Mouse (Mus musculus) urinary bladder, postnatal 25 days (tissue): Measurements from ENCODE around the gene Smarcc2.

Experiments
- DNase-seq: peaks from one replicate; pipeline ENCODE4 v3.0.0; 2022; ENCODE audit warnings: low spot score

Smarcc2 gene

DNA sequence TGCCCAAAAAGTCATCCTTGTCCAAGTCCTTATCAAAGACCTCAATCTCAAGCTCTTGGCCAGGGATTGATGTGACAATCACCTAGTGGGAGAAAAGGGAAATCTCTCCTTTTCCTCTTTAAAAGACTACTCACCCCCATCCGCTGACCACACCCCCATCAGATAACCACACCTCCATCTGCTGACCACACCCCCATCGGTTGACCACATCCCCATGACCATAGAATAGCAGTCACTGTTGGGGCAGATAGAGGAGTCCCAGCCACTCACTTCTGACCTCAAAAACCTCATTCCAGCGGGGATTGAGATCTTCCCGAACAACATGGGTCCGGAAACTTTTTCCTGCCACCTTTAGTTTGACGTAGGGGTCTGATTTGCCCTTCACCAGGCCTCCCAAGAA, 57.6 kb downstream of the Smarcc2 start:
- DNase-seq, result no peak

DNA sequence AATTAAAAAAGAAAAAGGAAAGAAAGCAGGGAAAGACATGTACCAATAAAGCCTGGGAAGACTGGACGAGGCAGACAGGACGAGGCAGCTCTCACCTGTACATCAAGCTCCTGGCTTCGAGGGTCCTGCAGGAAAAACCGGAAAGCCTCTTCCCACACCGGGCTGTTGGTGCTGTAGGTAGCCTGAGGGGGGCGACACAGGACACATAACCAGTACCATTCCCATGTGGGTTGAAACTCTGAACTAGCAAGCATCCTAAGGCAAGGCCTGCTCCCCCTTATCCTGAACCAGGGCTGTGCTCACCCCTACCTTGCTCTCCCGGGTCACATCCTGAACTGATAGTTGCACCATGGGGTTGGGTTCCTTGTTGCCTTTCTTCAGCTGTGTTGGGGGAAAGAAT, 59.8 kb downstream of the Smarcc2 start:
- no peak for DNase-seq

DNA sequence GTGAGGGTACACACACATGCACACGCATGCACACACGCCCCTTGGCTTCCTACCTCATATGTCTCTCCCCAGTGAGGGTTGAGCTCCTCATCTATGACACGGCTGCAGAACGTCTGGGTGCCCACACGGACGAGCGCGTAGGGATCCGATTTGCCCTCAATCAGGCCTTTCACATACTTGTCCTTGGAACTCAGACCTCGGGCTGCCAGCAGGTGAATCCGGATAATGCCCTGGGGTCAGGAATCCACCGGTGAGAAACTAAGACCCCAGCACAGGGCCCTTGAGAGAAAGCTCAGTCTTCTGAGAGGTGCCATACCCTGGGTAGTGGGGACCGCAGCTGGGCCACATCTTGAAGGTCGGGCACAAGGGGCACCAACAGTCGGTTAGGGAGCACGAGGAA, 61.5 kb downstream of the Smarcc2 start:
- no peak for DNase-seq

DNA sequence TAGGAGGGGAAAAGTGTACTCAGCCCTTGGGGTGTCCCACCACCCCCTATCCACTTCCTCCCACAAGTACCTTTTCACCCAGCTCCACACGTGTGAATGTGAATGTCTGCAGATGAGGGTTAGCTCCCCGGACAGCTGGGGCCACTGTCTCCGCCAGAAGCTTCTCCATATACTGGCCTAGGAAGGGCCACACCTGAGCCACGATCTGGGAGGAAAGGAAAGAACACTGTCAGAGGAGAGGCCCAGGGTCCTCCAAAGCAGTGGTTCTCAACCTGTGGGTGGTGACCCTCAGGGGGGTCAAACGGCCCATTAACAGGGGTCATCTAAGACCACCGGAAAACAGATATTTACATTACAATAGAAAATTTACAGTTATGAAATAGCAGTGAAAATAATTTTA, 63.3 kb downstream of the Smarcc2 start:
- DNase-seq, result no peak

DNA sequence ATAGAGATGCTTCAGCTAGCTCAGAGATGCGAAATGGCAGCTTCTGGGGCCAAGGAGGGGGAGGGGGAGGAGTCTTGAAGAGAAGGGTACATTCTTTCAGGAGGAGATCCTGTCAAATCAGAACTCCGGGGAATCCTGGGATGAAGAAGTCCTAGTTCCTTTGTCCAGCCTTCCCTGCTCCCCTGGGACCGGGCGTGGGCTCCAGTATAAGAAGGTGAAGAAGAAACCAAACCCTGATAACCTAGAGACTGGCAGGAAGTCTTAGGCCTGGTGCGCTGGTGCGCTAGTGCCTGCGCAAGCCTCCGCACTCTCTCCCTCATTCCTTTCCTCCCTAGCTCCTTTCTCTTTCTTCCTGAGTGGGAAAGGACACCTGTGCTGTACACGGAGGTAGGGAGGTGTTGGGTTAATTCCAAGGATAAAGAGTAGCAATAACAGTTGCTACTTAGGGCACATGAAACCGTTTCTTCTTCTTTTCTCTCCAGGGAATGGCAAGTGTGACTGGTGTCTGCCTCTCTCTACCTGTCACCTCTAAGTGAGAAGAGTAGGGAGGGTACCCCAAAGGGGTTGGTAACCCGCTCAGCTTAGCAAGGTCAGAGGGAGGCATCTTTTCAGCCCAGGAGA, 65.2 kb downstream of the Smarcc2 start:
- no peak for DNase-seq

DNA sequence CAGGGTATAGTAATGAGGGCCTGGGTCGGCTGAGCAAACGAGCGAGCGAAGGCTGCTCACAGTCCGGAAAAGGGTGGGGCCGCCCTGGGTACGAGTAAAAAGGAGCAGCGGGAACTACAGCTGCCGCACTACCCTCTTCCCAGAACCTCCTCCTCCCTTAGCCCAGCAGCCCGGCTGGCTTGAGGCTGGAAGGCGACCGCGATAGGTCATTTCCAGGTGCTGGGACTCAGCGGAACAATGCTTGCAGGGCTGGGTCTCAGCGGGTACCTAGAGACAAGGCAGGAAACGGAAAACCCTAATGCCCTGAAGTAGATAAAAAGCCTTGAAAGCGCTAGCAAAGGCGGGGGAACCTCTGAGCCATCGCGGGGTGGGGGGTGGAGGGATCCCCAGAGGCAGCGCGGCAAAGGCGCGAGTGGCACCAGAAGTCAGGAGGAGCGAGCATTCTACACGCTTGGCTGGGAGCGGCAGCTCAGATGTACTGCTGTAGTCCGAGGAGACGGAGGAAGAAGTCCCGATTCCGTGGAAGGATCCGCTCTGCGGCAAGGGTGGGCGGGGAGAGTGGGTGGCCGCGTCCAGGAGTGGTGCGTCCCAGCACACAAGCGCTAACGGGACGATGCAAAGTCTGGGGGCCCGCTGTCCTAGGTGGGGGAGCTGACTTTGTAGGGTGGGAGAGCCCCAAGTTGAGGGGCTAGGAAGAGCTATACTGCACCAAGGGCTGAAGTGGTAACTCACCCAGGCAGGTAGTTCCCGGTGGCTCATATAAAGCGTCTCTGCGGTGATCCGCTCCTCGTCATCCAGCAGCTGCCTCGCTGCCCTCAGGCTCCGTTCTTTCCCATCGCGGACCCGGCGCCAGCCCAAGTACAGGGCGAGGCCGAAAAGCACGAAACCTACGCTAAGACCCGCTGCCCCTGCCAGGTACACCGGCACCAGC, 65.9 kb downstream of the Smarcc2 start:
- no peak for DNase-seq

DNA sequence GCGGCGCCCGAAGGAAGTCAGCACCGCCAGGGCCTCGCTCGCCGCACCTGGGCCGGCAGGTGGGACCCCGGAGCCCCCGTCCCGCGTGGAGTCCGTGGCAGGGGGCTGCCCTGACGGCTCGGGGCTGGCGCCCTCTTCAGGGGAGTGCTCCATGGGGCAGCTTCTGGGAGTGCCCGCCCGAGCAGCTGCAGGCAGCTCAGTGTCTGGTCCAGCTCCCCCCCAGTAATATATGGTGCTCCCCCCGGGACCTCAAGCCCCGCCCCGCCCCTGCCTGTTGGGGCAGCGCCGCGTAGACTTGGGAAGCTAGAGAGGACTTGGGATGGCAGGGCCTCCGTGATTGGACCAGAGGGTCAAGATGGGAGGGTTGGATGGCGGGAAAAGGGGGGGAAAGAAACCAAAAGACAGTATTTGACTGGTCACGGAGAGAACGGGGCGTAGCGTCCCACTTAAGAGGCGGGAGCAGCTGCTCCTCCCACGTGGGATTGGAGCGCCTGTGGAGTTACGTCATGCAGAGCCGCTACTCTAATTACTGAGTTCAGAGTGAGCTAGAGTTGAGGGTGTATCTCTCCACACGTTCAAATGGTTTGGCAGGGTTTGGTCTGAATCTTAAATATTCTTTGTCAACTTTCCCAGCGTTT, 66.7 kb downstream of the Smarcc2 start, which contains the start of gene Esyt1:
Esyt1 (minus strand) TSS at position 201 of the 638 bp plus-strand sequence.
- DNase-seq, result peak; percentile 79

DNA sequence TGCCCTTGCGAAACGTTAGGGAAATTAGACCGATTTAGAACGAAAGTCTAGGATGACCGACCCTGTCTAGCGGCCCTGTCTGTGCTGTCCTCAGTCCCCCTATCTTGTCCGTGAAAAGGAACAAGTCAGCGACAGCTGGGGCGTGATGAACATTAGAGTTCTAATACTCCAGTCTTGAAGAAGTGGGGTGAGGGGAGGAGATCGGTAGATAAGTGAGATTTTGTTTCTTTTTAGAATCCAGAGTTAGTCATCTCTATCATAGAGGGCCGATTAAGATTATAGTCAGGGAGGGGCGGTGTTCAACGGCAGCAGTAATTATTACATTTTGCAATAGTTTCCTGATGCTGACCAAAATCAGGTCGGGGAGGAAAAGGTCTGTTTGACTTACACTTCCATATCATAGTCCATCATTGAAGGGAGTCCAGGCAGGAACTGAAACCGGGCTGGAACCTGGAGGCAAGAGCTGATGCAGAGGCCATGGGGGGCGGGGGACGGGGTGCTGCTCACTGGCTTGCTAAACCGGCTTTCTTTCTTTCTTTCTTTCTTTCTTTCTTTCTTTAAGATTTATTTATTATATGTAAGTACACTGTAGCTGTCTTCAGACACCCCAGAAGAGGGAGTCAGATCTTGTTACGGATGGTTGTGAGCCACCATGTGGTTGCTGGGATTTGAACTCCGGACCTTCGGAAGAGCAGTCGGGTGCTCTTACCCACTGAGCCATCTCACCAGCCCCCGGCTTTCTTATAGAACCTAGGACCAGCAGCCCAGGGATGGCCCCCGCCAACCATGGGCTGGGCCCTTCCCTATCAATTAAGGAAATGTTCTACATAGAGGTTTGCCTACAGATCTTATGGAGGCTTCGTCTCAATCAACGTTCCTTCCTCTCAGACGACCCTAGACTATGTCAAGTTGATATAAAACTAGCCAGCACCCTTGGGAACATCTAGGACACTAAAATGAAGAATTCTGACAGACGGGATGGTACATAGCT, 67.6 kb downstream of the Smarcc2 start:
- no peak for DNase-seq

DNA sequence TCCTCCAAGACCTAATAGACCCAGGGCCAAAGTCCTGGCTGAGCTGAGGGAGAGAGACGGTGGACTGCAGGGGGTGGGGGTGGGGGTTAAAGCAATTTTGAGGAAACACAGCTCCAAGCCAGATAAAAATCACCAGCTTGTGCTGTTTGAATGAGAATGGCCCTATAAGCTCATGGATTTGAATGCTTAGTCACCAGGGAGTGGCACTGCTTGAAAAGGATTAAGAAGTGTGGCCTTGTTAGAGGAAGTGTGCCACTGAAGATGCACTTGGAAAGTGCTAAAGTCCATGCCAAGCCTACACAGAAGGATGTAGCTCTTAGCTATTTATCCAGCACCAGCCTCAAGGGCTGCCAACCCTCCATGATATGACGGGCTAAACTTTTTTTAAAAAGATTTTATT, 76.2 kb downstream of the Smarcc2 start:
- no peak for DNase-seq

DNA sequence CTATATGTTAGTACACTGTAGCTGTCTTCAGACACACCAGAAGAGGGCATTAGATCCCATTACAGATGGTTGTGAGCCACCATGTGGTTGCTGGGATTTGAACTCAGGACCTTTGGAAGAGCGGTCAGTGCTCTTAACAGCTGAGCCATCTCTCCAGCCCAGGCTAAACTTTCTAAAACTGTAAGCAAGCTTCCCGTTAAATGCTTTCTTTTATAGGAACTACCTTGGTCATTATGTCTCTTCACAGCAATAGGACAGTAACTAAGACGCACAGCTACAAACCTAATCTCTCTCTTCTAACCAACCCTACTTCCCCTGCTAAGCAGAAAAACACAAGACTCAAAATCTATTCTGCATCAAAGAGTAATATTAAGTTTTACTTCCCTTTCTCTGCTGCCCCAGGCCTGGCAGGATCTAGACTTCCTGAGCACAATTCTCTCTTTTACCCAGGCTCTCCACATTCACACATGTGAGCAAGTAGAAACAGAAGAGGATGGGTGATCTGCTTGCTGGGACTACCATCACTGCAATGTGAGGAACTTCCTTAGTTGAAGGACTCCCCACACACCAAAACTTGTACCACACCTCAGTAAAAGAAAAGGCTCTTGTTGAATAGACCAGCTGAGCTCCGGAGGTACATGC, 76.7 kb downstream of the Smarcc2 start:
- DNase-seq, result no peak

DNA sequence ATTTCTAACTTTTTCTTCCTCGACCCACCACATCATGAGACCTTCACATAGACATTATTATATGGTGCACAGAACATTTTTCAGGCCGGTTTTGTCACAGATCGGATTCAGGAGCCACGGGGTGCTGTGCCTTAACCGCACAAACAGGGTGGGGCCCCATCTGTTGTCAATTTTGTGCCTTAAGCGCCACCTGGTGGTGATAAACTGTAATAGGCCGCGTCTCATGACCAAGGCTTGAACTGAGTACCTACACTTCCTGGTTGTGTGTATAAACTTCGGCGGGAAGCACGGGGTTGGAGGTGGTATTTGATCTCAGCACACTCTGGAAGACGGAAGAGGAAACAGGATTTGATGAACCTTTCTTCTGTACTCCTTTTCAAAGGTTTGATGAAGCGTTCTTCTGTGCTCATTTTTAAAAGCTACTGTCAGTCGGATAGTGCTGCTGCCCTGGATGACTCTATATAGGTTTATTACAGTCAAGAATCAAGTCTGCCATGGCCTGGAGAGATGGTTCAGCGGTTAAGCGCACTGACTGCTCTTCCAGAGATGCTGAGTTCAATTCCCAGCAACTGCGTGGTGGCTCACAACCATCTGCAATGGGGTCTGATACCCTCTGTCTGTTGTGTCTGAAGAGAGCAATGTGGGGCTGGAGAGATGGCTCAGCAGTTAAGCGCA, 77.4 kb downstream of the Smarcc2 start:
- peak; percentile 83 for DNase-seq

DNA sequence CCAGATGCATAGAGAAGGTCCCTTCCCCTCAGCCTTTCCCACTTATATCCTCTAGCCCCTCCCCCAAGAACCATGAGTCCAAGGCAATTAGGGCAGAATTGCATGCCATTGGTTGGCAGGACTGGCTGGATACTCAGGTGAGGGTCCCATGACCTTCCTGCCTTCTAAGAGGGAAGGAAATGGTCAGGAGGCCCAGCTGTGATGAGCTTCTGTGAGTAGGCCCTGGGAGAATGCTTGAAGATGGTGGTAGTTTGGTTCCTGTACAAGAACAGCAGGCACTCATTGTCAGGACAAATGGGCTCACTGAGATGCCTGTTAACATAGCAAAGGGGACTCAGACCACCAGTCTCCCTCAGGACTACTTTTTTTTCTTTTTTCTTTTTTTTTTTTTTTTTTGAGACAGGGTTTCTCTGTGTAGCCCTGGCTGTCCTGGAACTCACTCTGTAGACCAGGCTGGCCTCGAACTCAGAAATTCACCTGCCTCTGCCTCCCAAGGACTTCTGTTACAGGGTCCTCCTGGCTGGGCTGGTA, 79.4 kb downstream of the Smarcc2 start:
- DNase-seq, result no peak
